Mouse (Mus musculus): ENCODE measurements at regions not wholly inside any gene's neighbourhood (a gene's known extent, or its start where the extent isn't known, plus 50 kb on each side); places are given as distances from the start of the nearest gene placed in this dataset.

DNA sequence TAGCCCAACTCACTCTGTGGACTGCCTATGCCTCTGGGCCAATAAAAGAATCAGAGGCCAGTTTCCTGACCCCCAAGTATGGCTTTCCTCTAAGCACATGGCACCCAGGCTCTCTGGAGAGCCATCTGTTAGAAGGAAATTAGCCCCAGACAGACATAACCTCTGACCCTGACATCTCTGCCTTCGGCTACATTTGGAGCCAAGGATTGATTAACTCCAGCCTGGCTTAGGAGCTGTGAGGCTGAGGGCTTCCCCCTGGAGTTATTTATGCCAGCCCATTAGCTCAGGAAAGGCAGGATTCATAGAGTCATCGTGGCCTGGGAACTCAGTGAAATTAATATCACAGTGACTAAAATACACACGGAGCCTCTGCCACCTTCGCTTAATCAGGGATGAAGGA lies 137.5 kb downstream of the Wscd1 start:
- DNase-seq (ENCODE audit: low spot score in 2 of 2): no peak

DNA sequence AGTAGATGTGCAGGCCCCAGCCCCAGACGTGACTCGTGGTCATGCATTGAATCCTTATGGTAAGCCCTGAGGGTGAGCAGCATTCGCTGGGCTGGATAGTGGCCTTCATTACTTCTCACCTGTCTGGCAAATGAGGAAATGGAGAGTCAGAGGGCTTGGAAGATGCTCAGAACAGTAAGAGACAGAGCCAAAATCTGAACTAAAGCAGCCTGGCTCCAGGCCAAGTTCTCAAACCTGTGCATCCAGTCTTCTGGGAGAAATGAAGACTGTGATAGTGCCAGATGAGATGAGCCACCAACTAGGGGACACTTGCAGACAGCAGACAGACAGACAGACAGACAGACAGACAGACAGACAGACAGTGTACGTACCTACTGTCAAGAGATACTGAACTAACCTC lies 137.1 kb downstream of the Wscd1 start:
- no peak for DNase-seq (ENCODE audit: low spot score in 2 of 2)

DNA sequence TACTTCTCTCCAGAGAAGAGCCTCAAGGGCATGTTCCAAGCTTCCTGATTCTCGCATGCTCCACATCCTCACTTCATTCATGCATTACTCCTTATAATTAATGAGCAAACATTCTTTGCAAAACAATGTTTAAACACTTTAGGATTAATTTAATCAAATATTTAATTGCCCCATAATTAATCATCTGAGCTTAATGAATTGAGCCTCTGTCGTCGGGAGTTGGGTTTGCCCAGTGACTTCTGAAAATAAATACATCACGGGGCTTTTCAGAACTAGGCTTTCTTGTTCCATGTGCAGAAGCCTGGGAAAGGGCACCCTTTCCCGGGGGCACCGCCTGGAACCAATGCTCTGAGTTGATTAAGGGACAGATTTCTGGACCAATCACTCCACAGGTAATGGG lies 135.1 kb downstream of the Wscd1 start:
- no peak for DNase-seq (ENCODE audit: low spot score in 2 of 2)

DNA sequence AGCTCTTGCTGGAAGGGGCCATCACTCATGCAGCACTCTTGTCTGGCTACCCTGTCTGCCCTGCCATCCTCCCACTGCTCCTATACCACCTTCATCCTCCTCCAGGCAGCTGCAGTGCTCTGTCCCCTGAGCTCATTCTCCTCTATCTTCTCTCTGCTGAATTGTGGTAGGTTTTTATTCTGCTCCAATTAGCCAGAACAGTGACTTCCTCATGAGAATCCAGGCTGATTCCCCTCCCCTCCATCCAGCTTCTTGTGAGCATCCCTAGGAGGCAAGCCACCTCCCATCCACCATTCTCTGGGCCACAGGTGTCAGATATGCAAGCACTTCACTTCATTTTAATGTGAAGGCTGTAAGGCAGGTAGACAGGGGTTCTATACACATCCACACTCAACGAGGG lies 132.1 kb downstream of the Wscd1 start:
- DNase-seq (ENCODE audit: low spot score in 2 of 2): no peak

DNA sequence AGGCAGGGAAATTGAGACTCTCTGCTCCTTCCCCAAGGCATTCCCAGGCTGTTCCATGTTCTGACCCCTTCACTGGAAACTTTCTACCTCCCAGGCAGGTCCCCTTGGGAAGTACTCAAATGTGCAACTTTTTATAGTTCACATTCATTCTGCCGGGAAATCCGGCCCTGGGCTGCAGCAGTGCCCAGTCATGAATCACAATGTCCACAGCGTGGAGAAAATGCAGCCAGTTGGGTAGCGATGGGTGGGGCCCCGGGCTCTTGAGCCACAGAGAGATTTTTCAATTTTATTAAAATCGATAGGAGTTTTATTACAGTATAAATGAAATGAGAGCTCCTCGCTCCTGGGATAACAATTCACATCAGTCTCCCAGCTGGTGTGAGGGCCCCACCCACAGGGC lies 121.6 kb downstream of the Wscd1 start:
- DNase-seq (ENCODE audit: low spot score in 2 of 2): no peak

DNA sequence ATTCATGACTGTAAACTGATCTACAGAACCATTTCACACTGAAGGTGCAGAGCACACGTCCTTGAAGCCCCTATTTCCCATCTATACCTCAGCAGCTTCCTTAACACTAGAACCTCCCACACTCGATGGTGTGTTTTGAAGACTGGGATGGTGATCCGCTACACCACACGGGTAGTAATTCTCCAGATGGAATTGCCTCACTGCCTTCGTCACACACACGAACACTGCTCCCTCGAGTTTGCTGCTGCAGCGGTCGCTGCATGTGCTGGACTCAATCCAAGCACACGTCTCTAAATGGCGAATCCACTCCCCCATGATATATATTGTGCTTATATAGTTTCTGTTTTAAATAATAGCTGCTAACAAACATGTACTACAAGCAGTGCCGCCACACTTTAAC lies 117.0 kb downstream of the Wscd1 start:
- no peak for DNase-seq (ENCODE audit: low spot score in 2 of 2)

DNA sequence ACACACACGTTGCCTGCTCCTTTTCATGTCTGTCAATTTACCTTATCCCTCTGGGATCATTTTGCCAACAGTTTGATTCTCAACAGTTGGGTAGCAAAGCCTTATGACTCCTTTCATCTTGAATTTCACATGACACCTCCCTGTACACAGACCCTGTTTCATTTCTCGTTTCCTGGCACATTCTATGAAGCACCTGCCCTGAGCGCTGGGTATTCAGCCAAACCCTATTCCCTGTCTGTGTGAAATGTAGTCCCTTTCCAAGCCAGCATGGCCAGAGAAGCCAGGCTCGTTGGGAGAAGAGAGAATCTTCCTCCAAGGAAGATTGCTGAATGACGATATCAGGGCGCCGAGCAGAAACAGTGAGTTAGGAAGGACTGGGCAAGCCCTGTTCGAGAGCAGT lies 108.2 kb downstream of the Wscd1 start:
- DNase-seq (ENCODE audit: low spot score in 2 of 2): no peak

DNA sequence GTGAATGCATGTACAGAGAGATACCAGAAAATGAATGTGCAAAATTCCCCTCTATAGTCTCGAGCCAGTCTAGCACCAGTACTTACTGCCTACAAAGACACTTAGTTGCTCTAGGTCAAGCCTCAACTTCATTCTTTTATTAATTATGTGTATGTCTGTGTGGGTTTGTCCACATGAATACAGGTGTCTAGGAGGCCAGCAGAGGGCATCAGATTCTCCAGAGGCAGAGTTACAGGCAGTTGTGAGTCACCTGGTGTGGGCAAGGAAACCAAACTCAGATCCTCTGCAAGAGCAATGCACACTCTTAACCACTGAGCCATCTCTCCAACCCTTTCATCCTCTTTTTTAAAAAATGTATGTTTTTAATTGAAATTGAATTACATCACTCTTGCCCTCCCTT lies 105.8 kb downstream of the Wscd1 start:
- DNase-seq (ENCODE audit: low spot score in 2 of 2): no peak

DNA sequence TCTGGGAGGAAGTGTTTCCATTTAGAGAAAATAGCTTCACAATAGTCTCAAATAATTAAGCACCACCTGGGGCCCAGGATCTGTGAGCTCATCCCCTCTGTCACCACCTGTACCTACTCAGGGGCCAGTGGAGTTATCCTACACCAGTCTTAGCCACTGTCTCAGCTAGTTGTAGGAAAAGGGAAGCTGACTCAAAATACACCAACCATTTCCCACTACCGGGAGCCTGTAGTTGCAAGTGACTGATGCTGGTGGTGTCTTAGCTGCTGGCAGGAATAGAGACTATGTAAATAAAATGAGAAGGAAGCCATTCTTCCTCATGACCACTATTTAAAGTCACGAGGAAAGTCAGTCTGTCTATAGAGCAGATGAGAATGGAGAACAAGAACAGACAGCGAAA lies 105.3 kb downstream of the Wscd1 start:
- DNase-seq (ENCODE audit: low spot score in 2 of 2): no peak

DNA sequence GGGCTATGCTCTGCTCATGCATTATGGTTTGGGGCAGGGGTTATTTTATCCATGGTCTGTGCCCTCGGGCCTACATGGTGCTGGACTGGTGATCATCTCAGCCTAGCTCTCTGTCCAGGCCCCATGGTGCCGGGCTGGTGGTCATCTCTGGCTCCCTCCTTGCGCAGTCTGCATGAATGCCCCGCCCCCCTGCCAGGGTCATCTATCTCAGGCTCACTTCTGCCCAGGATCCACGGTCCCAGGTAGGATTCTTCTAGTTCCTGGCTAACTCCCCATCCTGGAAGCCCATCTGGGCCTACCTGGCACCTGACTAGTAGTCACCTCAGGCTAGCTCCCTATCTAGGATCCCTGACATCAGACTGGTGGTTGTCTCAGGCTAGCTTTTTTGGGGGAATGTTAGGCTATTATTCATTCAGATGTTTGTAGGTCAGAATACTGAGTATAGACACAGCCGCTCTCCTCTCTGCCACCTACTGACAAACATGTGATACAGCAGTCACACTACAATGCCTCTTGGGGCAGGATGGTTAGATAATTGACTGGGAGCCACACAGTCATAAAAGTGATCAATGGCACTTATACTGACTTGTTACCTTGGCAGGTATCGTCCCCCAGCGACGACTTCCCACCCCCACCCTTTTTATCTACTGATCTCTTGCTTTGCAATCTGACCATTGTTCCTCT lies 98.1 kb downstream of the Wscd1 start:
- DNase-seq (ENCODE audit: low spot score in 2 of 2): peak in 1 of 2 experiments; percentile 10

DNA sequence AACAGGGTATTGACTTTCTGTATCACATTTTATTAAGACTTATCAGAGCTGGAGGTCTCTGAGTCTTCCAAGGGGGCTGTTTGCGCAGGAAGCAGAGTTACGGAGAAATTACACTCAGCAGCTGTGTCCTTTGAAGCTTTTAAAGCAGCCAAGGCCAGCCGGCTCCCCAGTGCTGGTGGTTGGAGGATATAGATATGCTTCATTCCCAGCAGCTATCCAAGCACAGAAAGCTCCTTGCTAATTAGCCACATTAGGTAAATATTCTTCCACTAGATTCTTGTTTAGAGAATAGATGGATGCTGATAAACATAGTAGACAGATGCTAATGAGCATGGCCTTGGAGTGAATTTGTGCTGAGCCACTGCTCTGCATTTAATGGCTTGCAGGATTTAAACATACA lies 96.8 kb downstream of the Wscd1 start:
- DNase-seq (ENCODE audit: low spot score in 2 of 2): no peak

DNA sequence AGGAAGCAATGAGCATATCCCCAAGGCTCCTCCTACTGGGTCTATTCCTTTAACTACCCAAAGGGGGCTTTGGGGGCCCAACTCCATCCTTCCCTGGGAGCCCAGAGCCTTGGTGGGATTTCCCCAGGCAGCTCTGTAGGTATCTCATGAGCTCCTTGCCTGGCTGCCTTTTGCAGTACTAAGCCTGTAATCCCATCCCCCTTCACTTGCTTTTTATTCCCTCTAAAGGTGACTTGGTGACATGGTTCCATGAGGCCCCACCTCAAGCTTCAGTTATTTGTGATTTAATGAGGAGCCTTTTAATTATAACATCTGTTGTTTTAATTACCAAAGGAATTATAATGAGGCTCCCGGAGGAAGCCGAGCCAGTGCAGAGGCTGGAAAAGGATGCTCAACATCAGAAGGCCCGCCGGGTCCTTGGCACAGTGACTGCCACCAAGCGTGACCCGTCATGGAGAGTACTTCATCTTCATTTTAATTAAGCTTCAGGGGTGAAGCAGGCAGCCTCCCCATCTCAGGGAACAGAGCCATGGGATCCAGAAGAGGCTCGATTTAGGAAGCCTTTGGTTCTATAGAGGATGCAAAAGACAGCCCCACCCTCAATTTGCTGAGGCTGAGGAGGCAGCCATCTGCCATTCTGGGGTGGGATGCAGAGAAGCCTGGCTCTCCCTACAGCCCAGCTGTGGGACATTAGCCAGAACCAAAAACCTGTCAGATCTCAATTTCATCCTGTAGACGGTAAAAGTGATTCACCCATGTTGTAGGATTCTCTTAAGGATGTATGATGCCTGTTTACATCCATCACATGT lies 91.1 kb downstream of the Wscd1 start:
- DNase-seq (ENCODE audit: low spot score in 2 of 2): no peak

Data from frontal cortex, postnatal 36 days (tissue).